Mouse (Mus musculus) heart, adult 18-20 months (tissue): ENCODE results near the gene Tnfsf10. TPM values are rescaled to one million over a fixed set of nuclear protein-coding genes. Genes with fewer than 3 reads are reported as not detected.
"Not testable (repeated sequence)": the region's sequence is repeated elsewhere in the genome, so short reads cannot be mapped to it uniquely, and the experiment has no call there.

ENCODE experiments used
- DNase-seq, 2 experiments: peaks; one replicate each; pipeline ENCODE4 v3.0.0; 2021 to 2022; ENCODE audit warnings: mixed read lengths in 1 of 2
- long read RNA-seq, 2 experiments: library from polyadenylated mRNA; stranded (forward); transcript quantifications; one replicate each; pipeline ENCODE4 v2.0.0; 2021
- total RNA-seq, 2 experiments: library from RNA; stranded (reverse); gene quantifications; 2 replicates each; pipeline ENCODE4 v1.2.3; 2021

The Tnfsf10 gene
- 10 to 100 TPM in 1 of 2 experiments, 1 to 10 TPM in 1; 6.3 to 10.0 TPM for total RNA-seq
- long read RNA-seq, experiment 1, full-length matches to known transcripts: 2 of 4 reads
- long read RNA-seq, experiment 1, partial matches to known transcripts: 0 of 4 reads
- long read RNA-seq, experiment 1, other reads (novel, unspliced or antisense): 2 of 4 reads
- long read RNA-seq, experiment 2, full-length matches to known transcripts: 1 of 3 reads
- long read RNA-seq, experiment 2, partial matches to known transcripts: 0 of 3 reads
- long read RNA-seq, experiment 2, other reads (novel, unspliced or antisense): 2 of 3 reads

GRCm38 (mm10) chr3:27316559-27317287, at the start of gene Tnfsf10:
Gene Tnfsf10 (plus strand): TSS chr3:27317028.
- peak; percentile 70 to 79 for DNase-seq

DNA sequence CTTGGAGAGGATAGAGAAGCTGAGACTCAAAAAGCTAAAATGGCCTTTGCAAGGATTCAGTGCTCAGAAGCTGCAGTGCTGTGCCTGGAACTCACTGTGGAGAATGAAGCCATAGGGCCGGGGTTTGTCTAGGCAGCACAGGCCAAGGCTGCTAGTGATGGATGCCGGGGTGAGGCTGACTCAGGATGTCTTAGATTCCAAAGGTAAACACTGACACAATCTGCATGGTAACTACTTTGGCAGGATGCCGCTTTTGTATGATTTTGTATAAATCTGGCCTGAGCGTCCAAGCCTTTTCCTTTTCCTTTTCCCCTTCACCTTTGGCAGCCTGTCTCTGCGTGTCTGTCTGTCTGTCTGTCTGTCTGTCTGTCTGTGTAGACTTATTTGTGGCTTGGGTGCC, 49.5 kb upstream of the Tnfsf10 start:
- DNase-seq: peak; percentile 33 to 42

DNA sequence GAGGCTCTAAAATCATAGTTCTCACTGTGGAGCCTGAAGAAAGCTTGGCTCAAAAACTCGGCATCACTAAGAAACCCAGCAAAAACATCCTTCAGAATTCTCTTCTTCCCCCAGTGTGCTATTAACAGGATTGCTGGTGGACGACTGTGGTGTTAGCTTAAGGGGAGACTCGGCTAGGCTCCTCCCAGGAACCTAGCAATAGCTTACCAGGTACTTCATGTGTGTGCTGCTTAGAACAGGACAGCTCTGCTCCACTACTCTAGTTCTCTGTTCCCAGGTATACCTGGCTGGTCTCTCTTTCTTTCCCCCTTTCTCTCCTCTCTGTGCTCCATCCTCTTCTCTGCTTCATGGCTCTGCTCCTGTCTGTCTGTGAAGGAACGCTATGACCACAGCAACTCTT, 48.9 kb upstream of the Tnfsf10 start:
- DNase-seq: no peak

GRCm38 (mm10) chr3:27269151-27269550, 47.7 kb upstream of the Tnfsf10 start:
- DNase-seq: no peak

GRCm38 (mm10) chr3:27270160-27270962, 46.5 kb upstream of the Tnfsf10 start:
- DNase-seq: peak; percentile 72 to 82

DNA sequence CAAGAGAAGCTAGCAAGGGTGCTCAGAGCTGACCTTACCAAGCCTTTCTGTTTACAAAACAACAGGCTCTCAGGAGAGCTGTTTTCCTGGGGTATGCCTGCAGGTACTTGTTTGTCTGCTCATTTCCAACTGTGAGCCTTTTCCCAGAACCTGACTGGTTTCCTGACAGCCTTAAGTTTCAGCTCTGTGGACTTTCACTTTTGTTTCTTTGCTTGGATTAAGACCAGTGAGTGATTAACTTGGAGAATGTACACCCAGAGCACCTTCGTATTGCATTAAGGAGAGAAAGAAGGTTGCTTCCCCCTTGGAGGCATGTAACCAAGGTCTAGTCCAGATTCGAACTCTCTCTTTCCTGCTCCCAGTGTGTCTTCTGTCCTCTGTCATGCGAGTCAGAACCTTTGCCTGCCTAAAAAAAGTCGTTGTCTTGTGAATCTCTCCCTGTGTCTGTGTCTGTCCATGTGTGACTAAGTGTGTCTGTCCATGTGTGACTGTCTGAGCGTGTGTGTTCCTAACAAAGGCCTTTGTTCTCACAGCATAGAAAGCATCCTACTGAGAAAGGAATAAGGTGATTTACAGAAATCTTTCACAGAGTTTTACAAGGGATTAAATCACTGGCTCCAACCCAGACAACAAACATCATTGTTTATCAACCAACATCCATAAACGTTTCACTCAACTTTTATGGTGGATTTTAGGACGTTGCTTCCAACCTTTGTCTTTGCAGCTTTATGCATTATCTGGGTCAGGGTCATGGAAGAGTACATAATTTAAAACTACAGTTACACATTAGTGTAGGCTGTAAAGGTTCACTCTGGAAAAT, 43.7 kb upstream of the Tnfsf10 start:
- DNase-seq: peak; percentile 15 to 38

GRCm38 (mm10) chr3:27279286-27279925, 37.4 kb upstream of the Tnfsf10 start:
- not testable (repeated sequence) for DNase-seq

- peak; percentile 66 to 79 for DNase-seq
Observed at GRCm38 (mm10) chr3:27280280-27280749, 36.5 kb upstream of the Tnfsf10 start.

GRCm38 (mm10) chr3:27283071-27283713, 33.6 kb upstream of the Tnfsf10 start:
- peak; percentile 38 to 46 for DNase-seq

GRCm38 (mm10) chr3:27283796-27284195, 33.0 kb upstream of the Tnfsf10 start:
- DNase-seq: no peak

GRCm38 (mm10) chr3:27284227-27284626, 32.6 kb upstream of the Tnfsf10 start:
- DNase-seq: no peak

- peak in 1 of 2 experiments; percentile 51 for DNase-seq
Observed at GRCm38 (mm10) chr3:27285072-27285471, 31.8 kb upstream of the Tnfsf10 start.

- no peak for DNase-seq
Observed at GRCm38 (mm10) chr3:27288301-27288700, 28.5 kb upstream of the Tnfsf10 start.

DNA sequence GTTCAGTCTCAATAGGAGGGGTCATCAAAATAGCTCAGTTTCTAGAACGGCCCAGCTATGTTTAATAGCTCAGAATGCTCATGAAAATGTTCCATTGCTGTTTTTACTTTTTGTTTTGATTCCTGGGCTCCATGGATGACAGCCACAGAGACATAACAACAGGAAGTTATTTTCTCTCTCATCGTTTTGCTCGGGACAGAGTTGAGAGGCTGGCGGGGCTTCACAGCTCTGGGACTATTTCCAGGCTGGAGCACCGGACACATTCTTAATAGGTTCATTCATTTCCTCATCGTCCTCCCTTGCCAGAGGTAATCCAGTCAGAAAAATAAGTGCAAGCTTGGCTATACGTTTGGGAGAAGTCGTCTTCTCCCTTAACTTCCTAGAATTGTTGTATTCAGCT, 27.9 kb upstream of the Tnfsf10 start:
- DNase-seq: peak; percentile 46 to 67

- no peak for DNase-seq
Observed at GRCm38 (mm10) chr3:27290285-27290684, 26.5 kb upstream of the Tnfsf10 start.

GRCm38 (mm10) chr3:27290945-27291344, 25.9 kb upstream of the Tnfsf10 start:
- peak in 1 of 2 experiments; percentile 32 for DNase-seq

DNA sequence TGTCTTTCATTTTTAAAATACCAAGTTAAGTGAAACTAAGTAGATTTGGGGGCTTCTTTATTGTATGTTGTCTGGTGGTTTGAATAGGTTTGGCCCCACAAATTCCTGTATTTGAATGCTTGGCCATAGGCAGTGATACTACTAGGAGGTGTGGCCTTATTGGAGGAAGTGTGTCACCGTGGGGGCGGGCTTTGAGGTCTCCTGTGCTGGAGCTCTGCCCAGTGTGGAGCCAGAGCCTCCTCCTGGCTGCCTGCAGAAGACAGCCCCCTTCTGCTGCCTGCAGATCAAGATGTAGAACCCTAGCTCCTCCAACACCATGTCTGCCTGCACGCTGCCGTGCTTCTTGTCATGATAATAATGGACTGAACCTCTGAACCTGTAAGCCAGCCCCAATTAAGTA, 25.4 kb upstream of the Tnfsf10 start:
- DNase-seq: not testable (repeated sequence)

GRCm38 (mm10) chr3:27293645-27294385, 23.0 kb upstream of the Tnfsf10 start:
- no peak for DNase-seq

DNA sequence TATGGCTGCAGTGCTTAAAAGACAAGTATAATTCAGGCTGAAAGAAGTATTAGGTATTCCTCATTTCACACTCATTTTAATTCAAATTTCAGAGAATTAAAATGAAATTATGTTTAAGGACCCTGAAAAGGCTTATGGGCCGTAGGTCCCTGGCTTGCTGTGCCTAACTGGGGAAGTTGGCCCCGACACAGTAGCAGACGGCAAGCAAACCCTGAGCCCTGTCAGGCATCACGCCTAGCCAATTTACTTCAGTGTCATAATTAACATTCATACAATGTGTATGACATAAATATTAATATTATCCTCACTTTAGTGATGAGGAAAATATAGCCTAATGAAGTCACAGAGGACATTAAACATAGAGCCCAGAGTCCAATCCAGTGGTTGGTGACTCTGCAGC, 16.4 kb upstream of the Tnfsf10 start:
- no peak for DNase-seq
